Comparison of ENCODE assay signal across 20 mouse cellular contexts in the genomic region with DNA sequence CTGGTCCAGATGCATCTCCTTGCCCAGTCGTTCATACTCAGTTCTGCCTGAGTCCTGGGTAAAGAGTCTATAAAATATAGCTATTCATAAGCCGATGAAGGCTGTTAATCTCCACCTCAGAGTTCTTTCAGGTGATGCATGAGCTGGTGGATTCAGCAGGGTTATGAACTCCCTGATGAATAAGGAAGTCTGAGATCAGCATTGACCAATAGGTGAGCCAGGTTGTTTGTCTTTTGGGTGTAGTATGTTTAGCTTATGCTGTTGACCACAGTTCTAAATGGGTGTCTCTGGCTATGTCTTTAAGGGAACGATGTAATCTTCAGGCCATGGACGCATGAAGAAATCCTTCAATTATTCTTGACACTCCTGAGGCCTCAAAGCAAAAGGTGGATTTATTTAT.
DNase-seq lines count a peak whose midpoint lies in the region; ATAC-seq lines count a peak whose summit lies in the region.
"Had no signal": no experiment of that assay in that cellular context is flagged by ENCODE, and none has a peak within 500 bp of the region (broad histone marks: within the 10 kb centered on the region; RNA-seq: fewer than 3 reads in every experiment).

No protein-coding gene starts in this region.

- no peak overlapping the region for H3K27ac ChIP-seq in intestine, embryonic 15.5 days
- H3K27ac ChIP-seq in intestine, embryonic 16.5 days (ENCODE audit: low read length): no peak overlapping the region
- peak overlapping the region; percentile 18; the same call in 1 of the 2 replicates for H3K27ac ChIP-seq in stomach, embryonic 16.5 days (ENCODE audit: low read length)
- H3K27ac ChIP-seq in neural tube, embryonic 15.5 days (replicated peaks): no peak overlapping the region
- H3K27ac ChIP-seq: embryonic facial prominence, embryonic 10.5 days; embryonic facial prominence, embryonic 12.5 days; forebrain, embryonic 13.5 days; forebrain, embryonic 15.5 days had no signal

- peak; percentile 15; the same call in 1 of the 2 replicates for ATAC-seq in intestine, embryonic 15.5 days
- ATAC-seq in intestine, embryonic 16.5 days: no peak
- ATAC-seq in stomach, embryonic 16.5 days (ENCODE audit: insufficient read depth, low FRiP score): no peak
- no peak for ATAC-seq in neural tube, embryonic 15.5 days (ENCODE audit: low FRiP score)
- ATAC-seq: forebrain, embryonic 13.5 days; forebrain, embryonic 15.5 days had no signal

- intact Hi-C loops in heart, postnatal 25 days (cut with DNase I): no loop called here

- no peaks in the 10 kb centered on the region for H3K27me3 ChIP-seq in intestine, embryonic 15.5 days (replicated peaks)
- H3K27me3 ChIP-seq in intestine, embryonic 16.5 days (replicated peaks; ENCODE audit: control insufficient read depth, insufficient read depth, low read length): no peaks in the 10 kb centered on the region
- no peaks in the 10 kb centered on the region for H3K27me3 ChIP-seq in stomach, embryonic 16.5 days (ENCODE audit: control insufficient read depth, insufficient read depth, low read length)
- H3K27me3 ChIP-seq in neural tube, embryonic 15.5 days (replicated peaks): no peaks in the 10 kb centered on the region
- H3K27me3 ChIP-seq: embryonic facial prominence, embryonic 12.5 days; forebrain, embryonic 13.5 days; forebrain, embryonic 15.5 days had no signal

- DNase-seq in heart, adult 11 months: peak; percentile 29
- no peak for DNase-seq in heart, postnatal 25 days (ENCODE audit: low spot score)
- no peak for DNase-seq in B cell, adult 2 months
- DNase-seq: adrenal gland, adult 2 months; adrenal gland, postnatal 10 days; adrenal gland, postnatal 25 days; cerebellum, adult 11 months; cerebellum, adult 18-20 months; cerebellum, adult 8-10 months; cerebellum, adult 9-11 months; cerebellum, postnatal 14 days; cerebellum, postnatal 36 days had no signal

- no peaks in the 10 kb centered on the region for H3K4me1 ChIP-seq in intestine, embryonic 15.5 days (replicated peaks)
- no peaks in the 10 kb centered on the region for H3K4me1 ChIP-seq in intestine, embryonic 16.5 days (ENCODE audit: control insufficient read depth, insufficient read depth, low read length)
- no peaks in the 10 kb centered on the region for H3K4me1 ChIP-seq in stomach, embryonic 16.5 days (ENCODE audit: control insufficient read depth, insufficient read depth, low read length)
- H3K4me1 ChIP-seq in neural tube, embryonic 15.5 days: no peaks in the 10 kb centered on the region
- H3K4me1 ChIP-seq: embryonic facial prominence, embryonic 10.5 days; embryonic facial prominence, embryonic 12.5 days; forebrain, embryonic 13.5 days; forebrain, embryonic 15.5 days had no signal

- no peak overlapping the region for H3K4me2 ChIP-seq in intestine, embryonic 15.5 days (replicated peaks)
- H3K4me2 ChIP-seq in intestine, embryonic 16.5 days (ENCODE audit: low read depth, low read length): no peak overlapping the region
- no peak overlapping the region for H3K4me2 ChIP-seq in stomach, embryonic 16.5 days (ENCODE audit: low read depth, low read length)
- H3K4me2 ChIP-seq in neural tube, embryonic 15.5 days: no peak overlapping the region
- H3K4me2 ChIP-seq: embryonic facial prominence, embryonic 12.5 days; forebrain, embryonic 13.5 days; forebrain, embryonic 15.5 days had no signal

- 83% methylated on average over 4 of the region's 4 CpGs for WGBS in intestine, embryonic 15.5 days
- WGBS in intestine, embryonic 16.5 days: 74% methylated on average over 4 of the region's 4 CpGs
- 69% methylated on average over 4 of the region's 4 CpGs for WGBS in stomach, embryonic 16.5 days
- 87% methylated on average over 4 of the region's 4 CpGs for WGBS in neural tube, embryonic 15.5 days

- H3K36me3 ChIP-seq in intestine, embryonic 15.5 days: no peaks in the 10 kb centered on the region
- H3K36me3 ChIP-seq in intestine, embryonic 16.5 days (ENCODE audit: control insufficient read depth, insufficient read depth, low read length): no peaks in the 10 kb centered on the region
- H3K36me3 ChIP-seq in stomach, embryonic 16.5 days (ENCODE audit: control insufficient read depth, insufficient read depth, low read length): no peaks in the 10 kb centered on the region
- H3K36me3 ChIP-seq in neural tube, embryonic 15.5 days: no peaks in the 10 kb centered on the region
- H3K36me3 ChIP-seq: embryonic facial prominence, embryonic 10.5 days; embryonic facial prominence, embryonic 12.5 days; forebrain, embryonic 15.5 days had no signal

- H3K9me3 ChIP-seq in intestine, embryonic 15.5 days: no peaks in the 10 kb centered on the region
- no peaks in the 10 kb centered on the region for H3K9me3 ChIP-seq in intestine, embryonic 16.5 days (ENCODE audit: control insufficient read depth, low read length)
- H3K9me3 ChIP-seq in stomach, embryonic 16.5 days (replicated peaks; ENCODE audit: control insufficient read depth, low read length): no peaks in the 10 kb centered on the region
- H3K9me3 ChIP-seq in neural tube, embryonic 15.5 days (replicated peaks): no peaks in the 10 kb centered on the region
- H3K9me3 ChIP-seq: embryonic facial prominence, embryonic 10.5 days; embryonic facial prominence, embryonic 12.5 days; forebrain, embryonic 13.5 days; forebrain, embryonic 15.5 days had no signal

- H3K9ac ChIP-seq in intestine, embryonic 15.5 days: no peak overlapping the region
- H3K9ac ChIP-seq in intestine, embryonic 16.5 days (ENCODE audit: low read depth, low read length): no peak overlapping the region
- H3K9ac ChIP-seq in stomach, embryonic 16.5 days (ENCODE audit: low read length): no peak overlapping the region
- H3K9ac ChIP-seq in neural tube, embryonic 15.5 days (replicated peaks): no peak overlapping the region
- H3K9ac ChIP-seq: embryonic facial prominence, embryonic 12.5 days; forebrain, embryonic 13.5 days; forebrain, embryonic 15.5 days had no signal

- no peak overlapping the region for H3K4me3 ChIP-seq in intestine, embryonic 15.5 days (replicated peaks)
- no peak overlapping the region for H3K4me3 ChIP-seq in intestine, embryonic 16.5 days (ENCODE audit: low read length)
- no peak overlapping the region for H3K4me3 ChIP-seq in stomach, embryonic 16.5 days (replicated peaks; ENCODE audit: low read length)
- no peak overlapping the region for H3K4me3 ChIP-seq in neural tube, embryonic 15.5 days (replicated peaks)
- H3K4me3 ChIP-seq: embryonic facial prominence, embryonic 10.5 days; embryonic facial prominence, embryonic 12.5 days; forebrain, embryonic 13.5 days; forebrain, embryonic 15.5 days had no signal
